Mouse (Mus musculus): ENCODE data around the gene Tbxas1.
A peak's percentile ranks its signal among the peaks of the same experiment; 100 is the strongest.

The Tbxas1 gene

GRCm38 (mm10) chr6:39051799-39052556 lies 176.8 kb downstream of the Tbxas1 start:
- DNase-seq (ENCODE audit: low spot score in 2 of 2) = no peak

- no peak for DNase-seq (ENCODE audit: low spot score in 2 of 2)
Measured at GRCm38 (mm10) chr6:39052636-39053035, 177.4 kb downstream of the Tbxas1 start.

- DNase-seq (ENCODE audit: low spot score in 2 of 2) = no peak
Measured at GRCm38 (mm10) chr6:39054206-39054864, 179.1 kb downstream of the Tbxas1 start.

- DNase-seq (ENCODE audit: low spot score in 2 of 2) = no peak
Measured at GRCm38 (mm10) chr6:39054878-39055508, 179.8 kb downstream of the Tbxas1 start.

GRCm38 (mm10) chr6:39055831-39056261 lies 180.6 kb downstream of the Tbxas1 start:
- DNase-seq (ENCODE audit: low spot score in 2 of 2) = peak in 1 of 2 experiments; percentile 16

GRCm38 (mm10) chr6:39057161-39057560 lies 182.0 kb downstream of the Tbxas1 start:
- DNase-seq (ENCODE audit: low spot score in 2 of 2) = no peak

DNA sequence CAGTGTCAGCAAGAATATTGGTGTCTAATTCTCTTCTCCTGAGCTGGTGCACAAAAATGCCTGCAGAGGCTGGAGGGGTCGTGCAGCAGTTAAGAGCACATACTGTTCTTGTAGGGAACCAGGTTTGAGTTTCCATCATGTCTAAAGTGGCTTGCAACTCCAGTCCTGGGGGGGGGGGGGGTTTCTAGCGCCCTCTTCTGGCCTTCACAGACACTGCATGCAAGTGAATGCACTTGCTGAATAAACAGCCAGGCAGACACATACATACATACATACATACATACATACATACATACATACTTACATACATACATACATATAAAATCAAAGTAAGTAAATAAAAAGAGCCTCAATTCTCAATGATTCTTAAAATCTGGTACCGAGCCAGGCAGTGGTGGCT lies 183.2 kb downstream of the Tbxas1 start:
- DNase-seq (ENCODE audit: low spot score in 2 of 2) = no peak

- DNase-seq (ENCODE audit: low spot score in 2 of 2) = no peak
Measured at GRCm38 (mm10) chr6:39058936-39059335, 183.7 kb downstream of the Tbxas1 start.

GRCm38 (mm10) chr6:39059547-39060497 lies 184.6 kb downstream of the Tbxas1 start:
- DNase-seq (ENCODE audit: low spot score in 2 of 2) = no peak

GRCm38 (mm10) chr6:39061180-39061579 lies 186.0 kb downstream of the Tbxas1 start:
- no peak for DNase-seq (ENCODE audit: low spot score in 2 of 2)

GRCm38 (mm10) chr6:39063541-39063940 lies 188.3 kb downstream of the Tbxas1 start:
- no peak for DNase-seq (ENCODE audit: low spot score in 2 of 2)

- DNase-seq (ENCODE audit: low spot score in 2 of 2) = peak; percentile 40 to 52
Measured at GRCm38 (mm10) chr6:39066935-39067578, 191.9 kb downstream of the Tbxas1 start.

- no peak for DNase-seq (ENCODE audit: low spot score in 2 of 2)
Measured at GRCm38 (mm10) chr6:39072664-39073063, 197.5 kb downstream of the Tbxas1 start.

GRCm38 (mm10) chr6:39074186-39074585 lies 199.0 kb downstream of the Tbxas1 start:
- no peak for DNase-seq (ENCODE audit: low spot score in 2 of 2)

- DNase-seq (ENCODE audit: low spot score in 2 of 2) = no peak
Measured at GRCm38 (mm10) chr6:39076498-39076897, 201.3 kb downstream of the Tbxas1 start.

- DNase-seq (ENCODE audit: low spot score in 2 of 2) = no peak
Measured at GRCm38 (mm10) chr6:39104631-39105030, 229.4 kb downstream of the Tbxas1 start.

GRCm38 (mm10) chr6:39106812-39107211 lies 231.6 kb downstream of the Tbxas1 start:
- no peak for DNase-seq (ENCODE audit: low spot score in 2 of 2)

- DNase-seq (ENCODE audit: low spot score in 2 of 2) = no peak
Measured at GRCm38 (mm10) chr6:39112701-39113100, 237.5 kb downstream of the Tbxas1 start.

GRCm38 (mm10) chr6:39113141-39113540 lies 237.9 kb downstream of the Tbxas1 start:
- no peak for DNase-seq (ENCODE audit: low spot score in 2 of 2)

- DNase-seq (ENCODE audit: low spot score in 2 of 2) = no peak
Measured at GRCm38 (mm10) chr6:39115438-39115837, 240.2 kb downstream of the Tbxas1 start.

All from spleen, postnatal 36 days (tissue).